9 mouse cellular contexts compared by ENCODE assay signal in genomic region chrX:94366029-94366428, GRCm38 (mm10). TPM values are rescaled to one million over a fixed set of nuclear protein-coding genes. Genes with fewer than 3 reads are reported as not detected.
DNase-seq lines count a peak whose midpoint lies in the region; ATAC-seq and TF ChIP-seq lines count a peak whose summit lies in the region.
"Had no signal": no experiment of that assay in that cellular context is flagged by ENCODE, and none has a peak within 500 bp of the region (broad histone marks: within the 10 kb centered on the region; RNA-seq: fewer than 3 reads in every experiment).

No protein-coding gene starts in this region.

- no peak for TF ChIP-seq POLR2A in heart, adult 2 months (IDR thresholded peaks at IDR 0.05; ENCODE audit: insufficient read depth, low read depth, low read length)
- TF ChIP-seq POLR2A in bone marrow macrophage, adult 2 months (IDR thresholded peaks at IDR 0.05; ENCODE audit: borderline replicate concordance, low read depth, low read length), result no peak

- H3K36me3 ChIP-seq in heart, adult 2 months (ENCODE audit: control insufficient read depth, insufficient read depth, low read length), result no peaks in the 10 kb centered on the region
- no peaks in the 10 kb centered on the region for H3K36me3 ChIP-seq in forebrain, embryonic 16.5 days (ENCODE audit: control insufficient read depth, insufficient read depth)
- H3K36me3 ChIP-seq in lung, embryonic 14.5 days (ENCODE audit: insufficient read depth), result no peaks in the 10 kb centered on the region

- DNase-seq in heart, adult 2 months, result peak; percentile 11 to 27
- DNase-seq in heart, adult 8-10 months (ENCODE audit: low spot score), result no peak
- peak; percentile 15 for DNase-seq in kidney, adult 18-20 months
- DNase-seq in lung, embryonic 14.5 days, result peak; percentile 40
- peak; percentile 22 to 23 for DNase-seq in right cerebral cortex, postnatal 10 days (ENCODE audit: low spot score in 2 of 2)
- no peak for DNase-seq in urinary bladder, postnatal 4 days (ENCODE audit: low spot score in 2 of 2)

- ATAC-seq in forebrain, embryonic 16.5 days, result no peak
- ATAC-seq in lung, embryonic 14.5 days (ENCODE audit: insufficient read depth), result no peak

- no peaks in the 10 kb centered on the region for H3K9me3 ChIP-seq in forebrain, embryonic 16.5 days (ENCODE audit: control insufficient read depth, low read length)
- no peaks in the 10 kb centered on the region for H3K9me3 ChIP-seq in lung, embryonic 14.5 days (ENCODE audit: low read depth, low read length)

- peaks cover 1% of the 10 kb centered on the region; the same call in 1 of the 2 replicates for H3K27me3 ChIP-seq in heart, adult 2 months (ENCODE audit: control insufficient read depth, insufficient read depth, low read length)
- H3K27me3 ChIP-seq in forebrain, embryonic 16.5 days (replicated peaks; ENCODE audit: control insufficient read depth, insufficient read depth, low read length), result peaks cover 27% of the 10 kb centered on the region
- peaks cover 44% of the 10 kb centered on the region for H3K27me3 ChIP-seq in lung, embryonic 14.5 days (ENCODE audit: insufficient read depth, low read length)

- no peak overlapping the region for H3K27ac ChIP-seq in heart, adult 2 months
- no peak overlapping the region for H3K27ac ChIP-seq in bone marrow macrophage, adult 2 months (ENCODE audit: insufficient read depth, low read depth, low read length)
- H3K27ac ChIP-seq in forebrain, embryonic 16.5 days (ENCODE audit: low read length), result no peak overlapping the region
- H3K27ac ChIP-seq in lung, embryonic 14.5 days (ENCODE audit: low read depth), result no peak overlapping the region

- H3K9ac ChIP-seq in heart, adult 2 months (ENCODE audit: low read depth, low read length), result no peak overlapping the region
- H3K9ac ChIP-seq in forebrain, embryonic 16.5 days (replicated peaks; ENCODE audit: low read depth, low read length), result no peak overlapping the region
- no peak overlapping the region for H3K9ac ChIP-seq in lung, embryonic 14.5 days

- peak overlapping the region; percentile 39 for H3K4me3 ChIP-seq in heart, adult 2 months
- peak overlapping the region; percentile 44 for H3K4me3 ChIP-seq in bone marrow macrophage, adult 2 months (ENCODE audit: insufficient read depth, low read length)
- H3K4me3 ChIP-seq in forebrain, embryonic 16.5 days (replicated peaks; ENCODE audit: low read length), result peak overlapping the region; percentile 69
- peak overlapping the region; percentile 55 for H3K4me3 ChIP-seq in lung, embryonic 14.5 days (ENCODE audit: low read depth, low read length)

- intact Hi-C loops in heart, adult 2 months (cut with DNase I), result loop anchor here (2.0 kb wide), 3 partner anchors 75 to 175 kb away; partner anchors contain the start of gene Klhl15

- WGBS in heart, adult 2 months, result 22% methylated on average over 16 of the region's 16 CpGs
- 24% methylated on average over 15 of the region's 16 CpGs for WGBS in forebrain, embryonic 16.5 days
- WGBS in lung, embryonic 14.5 days, result 20% methylated on average over 16 of the region's 16 CpGs

- H3K4me2 ChIP-seq in forebrain, embryonic 16.5 days (ENCODE audit: low read length), result peak overlapping the region; percentile 39
- peak overlapping the region; percentile 54 for H3K4me2 ChIP-seq in lung, embryonic 14.5 days

- no peaks in the 10 kb centered on the region for H3K79me2 ChIP-seq in heart, adult 2 months (replicated peaks; ENCODE audit: control insufficient read depth, insufficient read depth, low read length)

- H3K4me1 ChIP-seq in heart, adult 2 months (ENCODE audit: control insufficient read depth, insufficient read depth, low read length), result no peaks in the 10 kb centered on the region
- no peaks in the 10 kb centered on the region for H3K4me1 ChIP-seq in bone marrow macrophage, adult 2 months (ENCODE audit: control insufficient read depth, insufficient read depth, low read length)
- H3K4me1 ChIP-seq in forebrain, embryonic 16.5 days (replicated peaks; ENCODE audit: control insufficient read depth, insufficient read depth, low read length), result peaks cover 9% of the 10 kb centered on the region; the same call in 1 of the 2 replicates
- no peaks in the 10 kb centered on the region for H3K4me1 ChIP-seq in lung, embryonic 14.5 days (ENCODE audit: insufficient read depth)

- no peak for TF ChIP-seq CTCF in heart, adult 2 months (IDR thresholded peaks at IDR 0.05)
- no peak for TF ChIP-seq CTCF in bone marrow macrophage, adult 2 months (IDR thresholded peaks at IDR 0.05; ENCODE audit: low read depth, low read length)
- no peak for TF ChIP-seq CTCF in lung, embryonic 14.5 days (IDR thresholded peaks at IDR 0.05; ENCODE audit: low read depth)

- TF ChIP-seq EP300 in heart, adult 2 months (IDR thresholded peaks at IDR 0.05; ENCODE audit: insufficient read depth, low read depth, low read length), result no peak

RNA-seq across cellular contexts. Expression of gene Fam90a1b, which starts 0.5 kb away (rescaled TPM):
- total RNA-seq in heart, adult 2 months (2021), result not detected
- not detected in 2 replicates for polyA plus RNA-seq in heart, adult 2 months (2012; rRNA removed)
- not detected for total RNA-seq in heart, adult 8-10 months (2022)
- polyA plus RNA-seq in bone marrow macrophage, adult 2 months (2012; ENCODE audit: insufficient read depth, insufficient read length, missing spikeins), result not detected in 2 replicates
- 0.09 and 0.11 TPM in 2 replicates for polyA plus RNA-seq in forebrain, embryonic 16.5 days (2015; fragmentation: Nextera tagmentation; extraction: Ambion mirVana)
- polyA plus RNA-seq in lung, embryonic 14.5 days (2014; fragmentation: Nextera tagmentation; extraction: Ambion mirVana), result not detected in 2 replicates
- polyA plus RNA-seq: Patski had no signal

RNA-seq across cellular contexts. Expression of gene Apoo, which starts 0.9 kb away (rescaled TPM):
- 100 to 1,000 TPM; 183 to 262 TPM for total RNA-seq in heart, adult 2 months (2021)
- 69.0 and 121 TPM in 2 replicates for polyA plus RNA-seq in heart, adult 2 months (2012; rRNA removed)
- total RNA-seq in heart, adult 8-10 months (2022), result 100 to 1,000 TPM; 191 to 265 (median 236) TPM
- polyA plus RNA-seq in bone marrow macrophage, adult 2 months (2012; ENCODE audit: insufficient read depth, insufficient read length, missing spikeins), result 10.8 and 11.8 TPM in 2 replicates
- 113 and 119 TPM in 2 replicates for polyA plus RNA-seq in forebrain, embryonic 16.5 days (2015; fragmentation: Nextera tagmentation; extraction: Ambion mirVana)
- polyA plus RNA-seq in lung, embryonic 14.5 days (2014; fragmentation: Nextera tagmentation; extraction: Ambion mirVana), result 65.0 and 69.9 TPM in 2 replicates

Comparison
In these comparisons a context has a peak if more than half of its experiments do, and no peak if none do; other contexts are left out.
1. DNase-seq: peak in heart, adult 2 months (2 of 2), kidney, adult 18-20 months (single experiment), lung, embryonic 14.5 days (single experiment) and right cerebral cortex, postnatal 10 days (2 of 2); none in heart, adult 8-10 months (single experiment) and urinary bladder, postnatal 4 days (0 of 2).
2. Peak in every context shown above with its lines, with median percentiles within 50 percentile points of each other: H3K4me3 ChIP-seq.